Comparison of ENCODE assay signal across 32 mouse cellular contexts in genomic region chr3:99875137-99875536, GRCm38 (mm10). TPM values are rescaled to one million over a fixed set of nuclear protein-coding genes. Genes with fewer than 3 reads are reported as not detected.
"Had no signal": no experiment of that assay in that cellular context is flagged by ENCODE, and none has a peak within 500 bp of the region (broad histone marks: within the 10 kb centered on the region; RNA-seq: fewer than 3 reads in every experiment).

No protein-coding gene starts in this region.

- H3K27me3 ChIP-seq: limb, embryonic 12.5 days; limb, embryonic 13.5 days; limb, embryonic 15.5 days; liver, embryonic 12.5 days; liver, embryonic 13.5 days; liver, embryonic 15.5 days; lung, embryonic 15.5 days; megakaryocyte, embryonic 14.5 days; midbrain, embryonic 12.5 days; midbrain, embryonic 13.5 days; midbrain, embryonic 15.5 days; neural tube, embryonic 12.5 days had no signal

- H3K4me3 ChIP-seq: left cerebral cortex, adult 2 months; limb, embryonic 10.5 days; limb, embryonic 12.5 days; limb, embryonic 13.5 days; limb, embryonic 15.5 days; liver, embryonic 12.5 days; liver, embryonic 13.5 days; liver, embryonic 15.5 days; lung, embryonic 15.5 days; megakaryocyte, embryonic 14.5 days; midbrain, embryonic 10.5 days; midbrain, embryonic 12.5 days; midbrain, embryonic 13.5 days; midbrain, embryonic 15.5 days; neural tube, embryonic 12.5 days had no signal

- DNase-seq: left cerebral cortex, postnatal 4 days; liver; liver, embryonic 13.5 days; liver, postnatal 0 days; lung, adult 18-20 months; lung, adult 2 months; lung, embryonic 14.5 days; lung, postnatal 10 days; lung, postnatal 14 days; lung, postnatal 36 days; lung, postnatal 4 days; midbrain, embryonic 14.5 days had no signal

- H3K4me2 ChIP-seq: limb, embryonic 12.5 days; limb, embryonic 13.5 days; limb, embryonic 15.5 days; liver, embryonic 11.5 days; liver, embryonic 12.5 days; liver, embryonic 13.5 days; liver, embryonic 15.5 days; lung, embryonic 14.5 days; lung, embryonic 15.5 days; midbrain, embryonic 11.5 days; midbrain, embryonic 12.5 days; midbrain, embryonic 13.5 days; midbrain, embryonic 15.5 days; neural tube, embryonic 12.5 days had no signal

- H3K36me3 ChIP-seq: limb, embryonic 10.5 days; limb, embryonic 12.5 days; limb, embryonic 13.5 days; limb, embryonic 15.5 days; liver, embryonic 12.5 days; liver, embryonic 13.5 days; liver, embryonic 15.5 days; lung, embryonic 15.5 days; midbrain, embryonic 10.5 days; midbrain, embryonic 12.5 days; midbrain, embryonic 13.5 days; midbrain, embryonic 15.5 days; neural tube, embryonic 12.5 days had no signal

RNA-seq across cellular contexts. Expression of gene Spag17, which starts 10.1 kb away (rescaled TPM):
- total RNA-seq: megakaryocyte progenitor cell, adult 5-6 weeks; megakaryocyte, adult 5-6 weeks; megakaryocyte-erythroid progenitor cell, adult 5-6 weeks had no signal
- polyA plus RNA-seq: liver, embryonic 11.5 days; macrophage; midbrain, embryonic 10.5 days had no signal
